Mouse (Mus musculus) lung, adult 2 months (tissue): Measurements from ENCODE around the gene Gm960. TPM values are rescaled to one million over a fixed set of nuclear protein-coding genes. Genes with fewer than 3 reads are reported as not detected.

ENCODE experiments used
- DNase-seq: peaks from one replicate; pipeline ENCODE4 v3.0.0; 2022
- H3K4me1 ChIP-seq: fragments of 200-500 bp; 2 replicates; pipeline ENCODE4 v1.6.1; 2011; ENCODE audit warnings: low read length; ENCODE audit not compliant: control insufficient read depth, insufficient read depth
- H3K4me3 ChIP-seq: fragments of 200-500 bp; replicated peaks from 2 replicates; pipeline ENCODE3; 2011; ENCODE audit warnings: low read depth, mild to moderate bottlenecking, control low read depth, low read length; ENCODE audit errors: extremely low read depth
- CTCF ChIP-seq: fragments of 200-500 bp; IDR thresholded peaks from 2 replicates; pipeline ENCODE4 v1.5.1; 2011; ENCODE audit warnings: mild to moderate bottlenecking, low read length, control low read depth; ENCODE audit not compliant: insufficient read depth
- POLR2A ChIP-seq: fragments of 200-500 bp; IDR thresholded peaks from 2 replicates; pipeline ENCODE4 v1.6.1; 2011; ENCODE audit warnings: low read depth, mild to moderate bottlenecking, control low read depth, low read length, borderline replicate concordance; ENCODE audit errors: extremely low read depth
- WGBS: fragments of 180-500 bp; shearing (Covaris S2); methylation state at CpG from one replicate; pipeline ENCODE4 v1.1.7; 2018; 5-methylcytosine and 5-hydroxymethylcytosine counted together
- polyA plus RNA-seq: library from polyadenylated mRNA; depleted of rRNA; stranded (reverse); fragments of >200 nt; gene quantifications from 2 replicates; pipeline ENCODE4 v1.2.3, GENCODE M21; 2012

The Gm960 gene
- polyA plus RNA-seq, 1 experiment, result 0.65 TPM

GRCm38 (mm10) chr19:4712781-4713526 is 14.5 kb upstream of the Gm960 start:
- DNase-seq, result no peak
- TF ChIP-seq CTCF (no peak), POLR2A (no peak)
- H3K4me3 ChIP-seq, result no peak overlapping the region

GRCm38 (mm10) chr19:4712156-4712780 is 13.8 kb upstream of the Gm960 start:
- TF ChIP-seq POLR2A, result no peak
- TF ChIP-seq CTCF, result no peak
- H3K4me1 ChIP-seq, result peaks cover 5% of the 10 kb centered on the region
- no peak for DNase-seq
- H3K4me3 ChIP-seq, result no peak overlapping the region
- 2% methylated on average over 60 of the region's 60 CpGs for WGBS

More at GRCm38 (mm10) chr19:4712781-4713526, 14.5 kb upstream of the Gm960 start:
- 39% methylated on average over 13 of the region's 13 CpGs for WGBS
- peaks cover 5% of the 10 kb centered on the region for H3K4me1 ChIP-seq

DNA sequence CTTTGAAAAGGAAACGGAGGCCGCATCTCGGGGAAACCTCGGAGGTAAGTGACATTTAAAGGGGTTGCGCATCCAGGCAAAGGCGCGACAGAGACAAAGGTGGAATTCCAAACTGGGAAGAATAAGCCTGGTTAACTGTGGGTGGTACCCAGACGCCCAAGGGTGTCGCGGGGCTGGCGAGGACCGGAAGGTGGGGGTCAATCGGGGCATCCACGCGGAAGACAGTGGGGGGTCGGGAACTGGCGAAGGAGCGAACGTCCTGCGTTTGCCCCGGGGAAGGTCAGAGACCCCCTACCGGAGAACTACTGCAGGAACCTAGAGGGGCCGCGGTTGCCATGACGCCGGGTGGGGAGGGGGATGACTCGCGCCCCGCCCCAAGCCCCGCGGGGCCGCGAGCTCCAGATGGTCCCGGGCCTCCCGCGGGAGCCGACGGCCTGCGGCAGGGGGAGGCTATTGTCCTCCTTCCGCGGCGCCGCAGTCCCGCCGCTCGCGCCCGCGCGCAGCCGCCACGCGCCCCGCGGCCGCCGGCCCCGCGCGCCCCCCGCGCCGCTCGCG is 13.2 kb upstream of the Gm960 start:
- H3K4me1 ChIP-seq, result peaks cover 5% of the 10 kb centered on the region
- TF ChIP-seq CTCF (no peak), POLR2A (no peak)
- H3K4me3 ChIP-seq, result no peak overlapping the region
- DNase-seq, result no peak
- WGBS, result 3% methylated on average over 47 of the region's 65 CpGs

- no peak for DNase-seq
- peaks cover 5% of the 10 kb centered on the region for H3K4me1 ChIP-seq
- WGBS, result 36% methylated on average over 13 of the region's 13 CpGs
- TF ChIP-seq POLR2A (no peak), CTCF (no peak)
- no peak within 1 kb of the TSS for H3K4me3 ChIP-seq
Measured at GRCm38 (mm10) chr19:4711098-4711600, 12.7 kb upstream of the Gm960 start, which contains the start of gene Sptbn2. TSS of gene Sptbn2 (plus strand) at chr19:4711167.

GRCm38 (mm10) chr19:4708765-4709164 is 10.3 kb upstream of the Gm960 start:
- no peak for TF ChIP-seq POLR2A
- no peak for TF ChIP-seq CTCF
- WGBS, result 59% methylated on average over 10 of the region's 10 CpGs
- Histone ChIP-seq H3K4me3 (no peak overlapping the region), H3K4me1 (peaks cover 5% of the 10 kb centered on the region)
- DNase-seq, result no peak

- DNase-seq, result no peak
- no peak for TF ChIP-seq POLR2A
- TF ChIP-seq CTCF, result no peak
- 38% methylated on average over 7 of the region's 7 CpGs for WGBS
- H3K4me1 ChIP-seq, result peaks cover 3% of the 10 kb centered on the region; the same call in 1 of the 2 replicates
- H3K4me3 ChIP-seq, result no peak overlapping the region
Measured at GRCm38 (mm10) chr19:4701221-4701620, 2.8 kb upstream of the Gm960 start.

DNA sequence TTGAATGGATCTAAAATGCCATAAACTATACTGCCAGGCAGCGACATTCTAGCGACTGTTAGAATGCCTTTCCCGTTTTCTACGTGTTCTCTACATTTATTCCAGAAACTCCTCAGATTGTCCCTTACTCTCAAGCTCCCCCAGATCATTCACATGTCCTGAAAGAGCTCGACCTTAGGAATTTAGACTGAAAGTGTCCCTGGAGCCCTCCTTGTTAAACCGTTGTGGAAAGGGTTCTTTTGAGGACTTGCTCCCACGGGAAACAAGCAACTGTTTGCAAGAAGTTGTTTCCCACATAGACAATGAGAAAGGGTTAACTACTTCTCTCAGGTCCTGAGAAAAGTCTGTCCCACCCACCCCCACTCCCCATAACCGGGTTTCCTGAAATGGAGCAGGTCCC is 2.2 kb upstream of the Gm960 start:
- TF ChIP-seq POLR2A (no peak), CTCF (no peak)
- no peak for DNase-seq
- Histone ChIP-seq H3K4me3 (no peak overlapping the region), H3K4me1 (peaks cover 3% of the 10 kb centered on the region; the same call in 1 of the 2 replicates)
- 72% methylated on average over 8 of the region's 8 CpGs for WGBS

- no peak for DNase-seq
- WGBS, result 57% methylated on average over 5 of the region's 5 CpGs
- TF ChIP-seq POLR2A, result no peak
- no peak for TF ChIP-seq CTCF
- peaks cover 3% of the 10 kb centered on the region; the same call in 1 of the 2 replicates for H3K4me1 ChIP-seq
- H3K4me3 ChIP-seq, result no peak overlapping the region
Measured at GRCm38 (mm10) chr19:4699821-4700220, 1.4 kb upstream of the Gm960 start.

DNA sequence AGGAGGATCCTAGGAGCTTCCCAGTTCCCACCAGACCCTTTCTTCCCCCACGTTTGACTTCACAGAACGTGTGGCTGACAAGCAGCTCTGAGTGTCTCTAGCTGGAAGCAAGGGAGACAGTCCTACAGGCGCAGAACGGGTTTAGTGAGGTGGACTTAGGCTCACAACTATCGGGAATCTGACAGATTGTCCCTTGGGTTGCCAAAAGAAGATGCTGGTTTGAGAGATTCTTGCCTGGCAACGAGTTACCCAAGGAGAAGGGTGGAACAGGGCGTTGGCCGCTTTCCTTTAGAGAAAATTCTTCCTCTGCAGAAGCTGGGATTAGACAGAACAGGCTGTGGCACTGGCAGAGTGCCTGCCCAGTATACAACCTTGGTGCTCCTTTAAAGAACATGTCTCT is 388 bp upstream of the Gm960 start:
- no peak for DNase-seq
- TF ChIP-seq POLR2A, result no peak
- TF ChIP-seq CTCF, result no peak
- Histone ChIP-seq H3K4me1 (peaks cover 3% of the 10 kb centered on the region; the same call in 1 of the 2 replicates), H3K4me3 (no peak overlapping the region)
- WGBS, result 28% methylated on average over 8 of the region's 8 CpGs
